Mouse (Mus musculus) mouse embryonic stem cell (cell line): ENCODE measurements around the gene Dll4.

Experiments used
- in situ Hi-C, 2 experiments: fragments of 300-500 bp; cut with MboI; formaldehyde crosslinking; loops; 1 replicate in 1 of 2; 3 replicates in 1 of 2; pipeline ENCODE4 v1.14.3; 2019 to 2020; ENCODE audit warnings: low sequenced_read_pairs in 2 of 2, low pct_unique_long_range_greater_than_20kb in 1 of 2, mixed read lengths in 1 of 2; ENCODE audit not compliant: unreplicated experiment in 1 of 2

Gene Dll4

DNA sequence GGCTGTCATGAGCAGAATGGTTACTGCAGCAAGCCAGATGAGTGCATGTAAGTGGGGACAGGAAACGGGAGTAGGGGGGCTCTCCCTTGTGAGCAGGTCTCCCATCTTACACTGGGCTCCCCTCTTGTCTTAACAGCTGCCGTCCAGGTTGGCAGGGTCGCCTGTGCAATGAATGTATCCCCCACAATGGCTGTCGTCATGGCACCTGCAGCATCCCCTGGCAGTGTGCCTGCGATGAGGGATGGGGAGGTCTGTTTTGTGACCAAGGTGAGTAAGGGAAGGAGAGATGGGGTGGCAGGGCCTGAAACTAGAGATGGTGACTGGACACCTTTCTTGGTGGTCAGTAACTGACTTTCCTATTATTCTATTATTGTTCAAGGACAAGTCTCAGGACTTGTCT, 3.0 kb downstream of the Dll4 start:
- in situ Hi-C loops, result loop anchor here in 1 of 2 experiments (25.0 kb wide), 1 partner anchor 184 kb away; no protein-coding TSS in a partner anchor

- in situ Hi-C loops, result loop anchor here in 1 of 2 experiments (25.0 kb wide), 1 partner anchor 183 kb away; no protein-coding TSS in a partner anchor
Observed at GRCm38 (mm10) chr2:119329123-119329817, 3.7 kb downstream of the Dll4 start.

DNA sequence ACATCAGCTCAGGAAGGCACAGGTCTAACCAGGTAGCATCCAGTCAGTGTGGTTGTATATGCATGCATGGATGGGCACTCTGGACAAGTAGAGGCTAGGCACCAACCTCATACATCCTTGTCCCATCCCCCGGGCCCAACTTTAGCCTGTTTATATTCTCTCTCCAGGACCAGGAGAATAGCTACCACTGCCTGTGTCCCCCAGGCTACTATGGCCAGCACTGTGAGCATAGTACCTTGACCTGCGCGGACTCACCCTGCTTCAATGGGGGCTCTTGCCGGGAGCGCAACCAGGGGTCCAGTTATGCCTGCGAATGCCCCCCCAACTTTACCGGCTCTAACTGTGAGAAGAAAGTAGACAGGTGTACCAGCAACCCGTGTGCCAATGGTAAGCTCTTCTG, 5.2 kb downstream of the Dll4 start:
- in situ Hi-C loops, result loop anchor here (5.0 to 25.0 kb wide), 2 partner anchors 33 to 182 kb away; no protein-coding TSS in a partner anchor

GRCm38 (mm10) chr2:119332177-119332661, 6.6 kb downstream of the Dll4 start:
- in situ Hi-C loops, result loop anchor here (5.0 to 25.0 kb wide), 2 partner anchors 35 to 180 kb away; no protein-coding TSS in a partner anchor

DNA sequence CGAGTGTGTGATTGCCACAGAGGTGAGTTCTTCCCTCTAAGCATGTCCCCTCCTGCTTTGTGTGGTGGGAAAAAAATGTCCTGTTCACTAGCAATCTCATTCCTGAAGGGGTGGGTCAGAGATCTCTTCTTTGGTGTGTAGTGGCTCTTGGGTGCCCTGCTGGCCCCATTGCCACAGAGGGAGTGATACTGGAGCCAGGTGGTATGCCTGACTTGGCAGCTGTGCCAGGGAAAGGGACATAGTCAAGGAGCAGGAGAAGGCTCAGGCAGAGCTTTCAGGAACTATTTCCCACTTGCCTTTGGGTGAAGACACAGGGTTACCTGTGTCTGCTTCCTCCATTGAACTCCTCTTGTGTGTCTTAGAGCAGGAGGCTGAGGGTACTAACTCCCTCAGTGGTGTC, 8.6 kb downstream of the Dll4 start:
- in situ Hi-C loops, result loop anchor here (5.0 to 25.0 kb wide), 2 partner anchors 37 to 178 kb away; no protein-coding TSS in a partner anchor

DNA sequence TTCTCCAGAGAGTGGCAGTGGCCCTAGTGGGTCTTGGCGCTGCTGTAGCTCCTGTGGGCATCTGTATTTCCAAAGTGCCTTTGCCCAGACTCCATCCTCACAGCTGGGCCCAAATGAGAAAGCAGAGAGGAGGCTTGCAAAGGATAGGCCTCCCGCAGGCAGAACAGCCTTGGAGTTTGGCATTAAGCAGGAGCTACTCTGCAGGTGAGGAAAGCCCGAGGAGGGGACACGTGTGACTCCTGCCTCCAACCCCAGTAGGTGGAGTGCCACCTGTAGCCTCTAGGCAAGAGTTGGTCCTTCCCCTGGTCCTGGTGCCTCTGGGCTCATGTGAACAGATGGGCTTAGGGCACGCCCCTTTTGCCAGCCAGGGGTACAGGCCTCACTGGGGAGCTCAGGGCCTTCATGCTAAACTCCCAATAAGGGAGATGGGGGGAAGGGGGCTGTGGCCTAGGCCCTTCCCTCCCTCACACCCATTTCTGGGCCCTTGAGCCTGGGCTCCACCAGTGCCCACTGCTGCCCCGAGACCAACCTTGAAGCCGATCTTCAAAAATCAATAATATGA, 9.5 kb downstream of the Dll4 start:
- in situ Hi-C loops, result loop anchor here (5.0 to 25.0 kb wide), 2 partner anchors 38 to 177 kb away; no protein-coding TSS in a partner anchor

GRCm38 (mm10) chr2:119335535-119335934, 10.0 kb downstream of the Dll4 start:
- in situ Hi-C loops, result loop anchor here in 1 of 2 experiments (25.0 kb wide), 1 partner anchor 177 kb away; no protein-coding TSS in a partner anchor

- in situ Hi-C loops, result loop anchor here in 1 of 2 experiments (25.0 kb wide), 1 partner anchor 176 kb away; no protein-coding TSS in a partner anchor
Observed at GRCm38 (mm10) chr2:119336002-119336401, 10.4 kb downstream of the Dll4 start.

GRCm38 (mm10) chr2:119336470-119336869, 10.9 kb downstream of the Dll4 start:
- in situ Hi-C loops, result loop anchor here in 1 of 2 experiments (25.0 kb wide), 1 partner anchor 176 kb away; no protein-coding TSS in a partner anchor

GRCm38 (mm10) chr2:119337425-119338265, 12.1 kb downstream of the Dll4 start:
- in situ Hi-C loops, result loop anchor here in 1 of 2 experiments (25.0 kb wide), 1 partner anchor 175 kb away; no protein-coding TSS in a partner anchor

DNA sequence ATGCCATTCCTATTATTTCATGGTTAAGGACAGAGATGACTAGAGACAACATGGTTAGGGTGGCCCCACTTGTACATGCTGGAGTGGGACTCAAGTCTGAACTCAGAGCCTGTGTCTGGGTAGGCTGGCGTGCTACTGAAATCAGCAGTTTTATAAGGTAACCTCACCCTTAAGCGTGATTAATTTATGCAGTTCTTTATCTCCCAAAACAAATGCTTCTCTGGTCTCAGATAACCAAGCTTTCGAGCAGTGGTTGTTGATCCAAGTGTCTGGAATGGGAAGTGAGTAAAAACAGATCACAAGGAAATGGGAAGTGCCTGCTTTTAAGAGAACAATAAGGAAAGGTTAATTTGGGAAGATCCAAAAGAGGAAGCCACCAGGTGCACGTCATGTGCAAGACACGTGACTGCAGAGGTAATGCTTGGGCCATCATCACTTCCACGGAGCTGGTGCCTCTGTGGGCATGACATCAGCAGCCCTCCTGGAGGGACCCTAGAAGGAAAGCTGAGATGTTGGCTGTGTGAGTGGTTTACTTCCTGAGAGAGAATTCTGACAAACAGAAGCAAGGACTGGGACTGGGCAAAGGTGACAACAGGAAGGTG, 19.1 kb downstream of the Dll4 start:
- in situ Hi-C loops, result loop anchor here in 1 of 2 experiments (25.0 kb wide), 1 partner anchor 168 kb away; no protein-coding TSS in a partner anchor

DNA sequence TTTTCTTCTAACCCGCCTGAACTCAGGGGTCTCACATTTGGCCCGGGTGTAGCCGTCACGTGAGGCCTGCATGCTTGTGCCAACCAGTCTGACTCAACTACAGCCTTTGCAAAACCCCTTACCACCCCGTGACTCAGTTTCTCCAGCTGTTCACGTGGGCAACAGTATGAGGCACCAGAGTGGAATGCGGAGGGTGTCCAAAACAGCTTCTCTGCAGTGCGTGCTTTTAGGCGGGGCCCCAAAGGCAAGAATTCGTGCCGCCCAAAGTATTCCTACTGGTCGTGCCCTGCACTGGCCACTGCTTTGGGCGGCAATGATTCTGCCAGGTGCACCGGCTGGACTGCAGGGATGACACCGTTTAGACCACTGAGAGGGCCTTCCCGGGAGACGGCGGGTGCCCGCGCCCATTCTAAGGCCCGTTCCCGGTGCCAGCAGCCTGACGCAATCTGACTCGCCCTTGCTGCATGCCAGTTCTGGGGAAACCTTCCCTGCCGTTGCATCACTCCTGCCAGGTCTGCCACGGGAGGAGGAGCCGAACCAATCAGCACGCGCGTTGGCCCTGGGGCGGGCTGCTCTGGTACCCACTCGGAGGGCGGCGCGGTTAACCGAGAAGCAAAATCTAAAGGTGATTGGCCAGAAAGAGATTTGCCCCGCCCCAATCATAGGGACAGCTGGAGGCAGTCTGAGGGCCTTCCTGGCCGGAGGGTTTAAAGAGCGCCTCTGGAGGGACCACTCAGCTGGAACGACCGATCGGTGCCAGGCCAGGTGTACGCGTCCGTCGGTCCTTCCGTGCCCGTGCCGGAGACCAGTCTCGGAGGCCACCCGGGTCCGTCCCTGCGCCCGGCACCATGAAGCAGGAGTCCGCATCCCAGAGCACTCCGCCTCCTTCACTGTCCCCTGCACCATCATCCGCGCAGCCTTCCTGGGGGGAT, 25.2 kb downstream of the Dll4 start, which contains the start of gene Chac1:
Chac1 (plus strand) TSS at position 675 of the 932 bp plus-strand sequence.
- in situ Hi-C loops, result no loop called here

DNA sequence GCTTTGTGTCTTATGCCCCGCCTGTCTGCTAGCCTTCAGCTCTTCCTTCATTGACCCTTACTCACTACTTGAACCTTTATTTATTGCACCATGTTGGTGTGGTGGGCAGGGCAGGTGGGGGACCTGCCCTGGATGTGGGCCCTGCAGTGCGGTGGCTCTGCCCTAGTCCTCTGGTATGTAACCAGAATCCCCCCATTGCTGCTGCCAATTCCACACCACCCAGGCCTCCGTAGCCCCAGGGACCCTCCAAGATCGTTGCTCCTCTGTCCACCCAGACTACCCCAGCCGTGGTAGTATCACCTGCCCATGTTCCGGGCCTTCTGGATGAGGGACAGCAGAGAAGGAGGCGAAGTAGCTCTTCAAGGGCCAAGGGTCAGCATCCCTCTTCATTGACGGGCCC, 28.1 kb downstream of the Dll4 start:
- in situ Hi-C loops, result no loop called here

DNA sequence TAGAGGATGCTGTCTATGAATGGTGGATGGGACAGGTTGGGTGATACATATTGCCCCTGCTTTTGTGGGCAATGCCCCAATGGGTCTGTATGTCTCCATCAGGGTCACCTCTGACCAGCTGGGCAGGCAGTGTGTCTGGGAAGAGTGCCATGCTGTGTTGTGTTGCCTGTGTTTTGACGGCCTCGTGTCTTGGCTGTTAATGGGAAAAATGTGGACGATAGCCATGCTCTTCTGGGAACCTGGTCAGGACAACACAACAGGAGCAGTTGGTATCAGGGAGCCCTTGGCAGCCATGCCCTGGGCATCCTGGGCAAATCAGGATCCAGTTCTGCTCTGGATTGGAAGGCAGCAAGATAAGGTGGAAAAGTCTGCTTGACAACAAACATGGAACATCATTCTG, 29.5 kb downstream of the Dll4 start:
- in situ Hi-C loops, result no loop called here

GRCm38 (mm10) chr2:119355651-119356050, 30.1 kb downstream of the Dll4 start:
- in situ Hi-C loops, result no loop called here

GRCm38 (mm10) chr2:119356310-119356709, 30.7 kb downstream of the Dll4 start:
- in situ Hi-C loops, result no loop called here

- in situ Hi-C loops, result no loop called here
Observed at GRCm38 (mm10) chr2:119356805-119357204, 31.2 kb downstream of the Dll4 start.
